Mouse (Mus musculus) limb, embryonic 15.5 days (tissue): ENCODE data around the gene Olfr99. TPM values are rescaled to one million over a fixed set of nuclear protein-coding genes. Genes with fewer than 3 reads are reported as not detected.

Experiments
- ATAC-seq: fragments of 200-750 bp; cut with Nextera tagmentation; 2 replicates; pipeline ENCODE4 v1.8.0; 2017; ENCODE audit warnings: low read depth, moderate TSS enrichment; ENCODE audit not compliant: insufficient number of reproducible peaks, low FRiP score, low TSS enrichment
- H3K27ac ChIP-seq: fragments of 300-500 bp; sonication (generic); 2 replicates; pipeline ENCODE4 v1.5.1; 2015; ENCODE audit warnings: moderate library complexity, mild to moderate bottlenecking, inconsistent platforms
- H3K27me3 ChIP-seq: fragments of 300-500 bp; sonication (generic); 2 replicates; pipeline ENCODE4 v1.6.1; 2015; ENCODE audit warnings: inconsistent platforms
- H3K36me3 ChIP-seq: fragments of 300-500 bp; sonication (generic); 2 replicates; pipeline ENCODE4 v1.6.1; 2015; ENCODE audit warnings: inconsistent platforms
- H3K4me1 ChIP-seq: fragments of 300-500 bp; sonication (generic); 2 replicates; pipeline ENCODE4 v1.6.1; 2015; ENCODE audit warnings: inconsistent platforms
- H3K4me2 ChIP-seq: fragments of 300-500 bp; sonication (generic); 2 replicates; pipeline ENCODE4 v1.6.1; 2015; ENCODE audit warnings: mild to moderate bottlenecking, inconsistent platforms
- H3K4me3 ChIP-seq: fragments of 300-500 bp; sonication (generic); 2 replicates; pipeline ENCODE4 v1.5.1; 2015; ENCODE audit warnings: mild to moderate bottlenecking, inconsistent platforms
- H3K9ac ChIP-seq: fragments of 300-500 bp; sonication (generic); 2 replicates; pipeline ENCODE4 v1.6.1; 2015; ENCODE audit warnings: inconsistent platforms
- H3K9me3 ChIP-seq: fragments of 300-500 bp; sonication (generic); 2 replicates; pipeline ENCODE4 v1.6.1; 2016; ENCODE audit warnings: inconsistent platforms
- WGBS: fragments of 180-500 bp; shearing (Covaris S2); methylation state at CpG from one replicate; pipeline ENCODE4 v1.1.7; 2015; 5-methylcytosine and 5-hydroxymethylcytosine counted together
- polyA plus RNA-seq: library from polyadenylated mRNA; unstranded; fragments of >200 nt; fragmentation: Nextera tagmentation; extraction: Ambion mirVana; gene quantifications from 2 replicates; pipeline ENCODE4 v1.2.1, GENCODE M21; 2015

Gene Olfr99
- polyA plus RNA-seq, result not detected in 2 replicates

- Histone ChIP-seq H3K9ac (no peak within 1 kb of the TSS), H3K4me3 (no peak within 1 kb of the TSS), H3K36me3 (no peaks in the 10 kb centered on the region), H3K27me3 (no peaks in the 10 kb centered on the region), H3K27ac (no peak within 1 kb of the TSS), H3K4me1 (no peaks in the 10 kb centered on the region), H3K4me2 (no peak within 1 kb of the TSS), H3K9me3 (no peaks in the 10 kb centered on the region)
- WGBS, result 76% methylated on average over 1 of the region's 1 CpGs
- no peak for ATAC-seq
Measured at GRCm38 (mm10) chr17:37283360-37283759, at the start of gene Olfr99. Gene Olfr99, minus strand, starts transcription at chr17:37283460.

DNA sequence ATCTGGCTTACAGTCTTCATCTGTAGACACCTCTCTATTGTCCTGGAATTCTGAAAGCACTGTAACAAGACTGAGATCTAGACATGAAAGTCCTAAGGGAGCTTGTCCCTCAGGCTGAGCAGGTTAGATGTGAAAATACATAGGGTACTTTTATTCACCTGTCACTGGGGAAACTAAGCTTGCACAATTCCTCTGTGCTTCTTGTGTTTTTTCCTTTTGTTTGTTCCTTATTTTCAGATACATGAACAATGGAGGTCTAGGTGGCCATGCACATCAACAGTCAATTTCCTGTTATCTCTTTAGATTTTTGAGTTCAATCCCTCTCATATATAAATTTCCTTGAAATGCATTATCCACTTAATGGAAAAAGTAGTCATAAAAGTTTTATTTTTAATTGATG, 33.7 kb upstream of the Olfr99 start, which contains the start of gene Olfr102:
Gene Olfr102 (minus strand): TSS at position 101 of the 400 bp plus-strand sequence.
- Histone ChIP-seq H3K4me1 (no peaks in the 10 kb centered on the region), H3K9ac (no peak within 1 kb of the TSS), H3K9me3 (no peaks in the 10 kb centered on the region), H3K27ac (no peak within 1 kb of the TSS), H3K36me3 (no peaks in the 10 kb centered on the region), H3K4me2 (no peak within 1 kb of the TSS), H3K27me3 (no peaks in the 10 kb centered on the region), H3K4me3 (no peak within 1 kb of the TSS)
- no peak for ATAC-seq

DNA sequence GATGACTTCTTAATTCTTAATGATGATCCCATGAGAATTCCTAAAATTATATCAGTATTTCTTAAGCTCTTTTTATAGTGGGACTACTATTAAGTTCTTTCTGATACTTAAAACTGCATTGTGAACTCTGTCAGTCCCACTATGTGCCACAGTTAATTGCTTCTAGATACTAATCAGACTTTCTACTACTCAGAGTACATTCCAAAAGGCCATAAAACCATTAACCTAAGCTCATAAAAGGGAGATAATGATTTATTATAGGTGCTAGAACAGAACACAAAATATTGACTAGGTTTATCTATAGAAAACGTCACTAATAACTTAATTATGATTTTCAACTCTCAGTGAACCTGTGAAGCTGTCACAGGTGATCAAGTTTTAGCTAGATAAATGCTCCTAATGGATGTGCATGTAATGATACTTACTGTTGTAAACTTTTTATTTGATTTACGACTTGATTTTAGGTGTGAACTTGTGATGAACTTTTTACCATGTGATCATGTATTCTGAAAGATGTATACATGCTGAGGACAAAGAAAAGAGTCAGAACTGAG, 27.0 kb upstream of the Olfr99 start:
- no peak overlapping the region for H3K4me3 ChIP-seq
- no peak overlapping the region for H3K4me2 ChIP-seq
- H3K4me1 ChIP-seq, result no peaks in the 10 kb centered on the region
- H3K9me3 ChIP-seq, result no peaks in the 10 kb centered on the region
- no peak overlapping the region for H3K9ac ChIP-seq
- no peak for ATAC-seq
- H3K36me3 ChIP-seq, result no peaks in the 10 kb centered on the region
- WGBS, result 29% methylated on average over 2 of the region's 2 CpGs
- no peak overlapping the region for H3K27ac ChIP-seq
- H3K27me3 ChIP-seq, result no peaks in the 10 kb centered on the region

GRCm38 (mm10) chr17:37308483-37308882, 25.2 kb upstream of the Olfr99 start:
- Histone ChIP-seq H3K4me2 (no peak overlapping the region), H3K27ac (no peak overlapping the region), H3K4me3 (no peak overlapping the region), H3K36me3 (no peaks in the 10 kb centered on the region), H3K9ac (no peak overlapping the region), H3K9me3 (no peaks in the 10 kb centered on the region), H3K4me1 (no peaks in the 10 kb centered on the region), H3K27me3 (no peaks in the 10 kb centered on the region)
- no peak for ATAC-seq
- WGBS, result 35% methylated on average over 4 of the region's 4 CpGs

DNA sequence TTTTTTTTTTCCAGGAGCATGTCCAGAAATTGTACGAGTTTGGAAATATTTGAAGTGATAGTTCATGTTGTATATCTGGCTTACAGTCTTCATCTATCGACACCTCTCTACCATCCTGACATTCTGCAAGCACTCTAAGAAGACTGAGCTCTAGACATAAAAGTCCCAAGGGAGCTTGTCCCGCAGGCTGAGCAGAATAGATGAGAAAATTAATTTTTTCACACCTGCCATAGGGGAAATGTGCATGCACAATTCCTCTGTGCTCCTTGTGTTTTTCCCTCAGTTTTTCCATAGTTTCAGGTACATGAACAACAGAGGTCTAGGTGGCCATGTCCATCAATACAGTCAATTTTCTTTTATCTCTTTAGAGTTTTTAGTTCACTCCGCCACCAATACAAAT, 21.0 kb upstream of the Olfr99 start, which contains the start of gene Olfr101:
Gene Olfr101 (minus strand): TSS at position 101 of the 400 bp plus-strand sequence.
- Histone ChIP-seq H3K27me3 (no peaks in the 10 kb centered on the region), H3K4me1 (no peaks in the 10 kb centered on the region), H3K27ac (no peak within 1 kb of the TSS), H3K36me3 (no peaks in the 10 kb centered on the region), H3K9ac (no peak within 1 kb of the TSS), H3K4me3 (no peak within 1 kb of the TSS), H3K9me3 (no peaks in the 10 kb centered on the region), H3K4me2 (no peak within 1 kb of the TSS)
- 81% methylated on average over 4 of the region's 4 CpGs for WGBS
- no peak for ATAC-seq

DNA sequence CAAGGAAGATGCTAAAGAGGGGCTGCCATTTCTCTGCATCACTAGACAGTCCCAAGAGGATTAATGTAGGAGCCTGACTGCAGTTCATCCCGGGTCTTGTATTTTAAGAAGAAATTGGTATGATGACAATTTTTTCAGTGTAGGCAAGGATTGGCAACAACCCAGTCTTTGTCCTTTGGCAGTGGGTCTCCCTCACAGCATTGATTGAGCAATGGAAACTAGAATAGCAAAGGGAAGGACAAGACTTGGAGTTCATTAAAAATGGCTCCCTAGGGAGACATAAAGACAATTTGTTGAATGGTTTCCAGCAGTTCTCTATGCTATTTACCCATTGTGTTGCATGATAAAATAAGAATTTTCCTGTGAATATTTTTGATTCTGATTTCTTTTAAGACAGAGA, 2.9 kb downstream of the Olfr99 start:
- Histone ChIP-seq H3K27me3 (no peaks in the 10 kb centered on the region), H3K4me1 (no peaks in the 10 kb centered on the region), H3K4me2 (no peak overlapping the region), H3K36me3 (no peaks in the 10 kb centered on the region), H3K9me3 (no peaks in the 10 kb centered on the region), H3K9ac (no peak overlapping the region), H3K27ac (no peak overlapping the region), H3K4me3 (no peak overlapping the region)
- ATAC-seq, result no peak
- 64% methylated on average over 1 of the region's 1 CpGs for WGBS

DNA sequence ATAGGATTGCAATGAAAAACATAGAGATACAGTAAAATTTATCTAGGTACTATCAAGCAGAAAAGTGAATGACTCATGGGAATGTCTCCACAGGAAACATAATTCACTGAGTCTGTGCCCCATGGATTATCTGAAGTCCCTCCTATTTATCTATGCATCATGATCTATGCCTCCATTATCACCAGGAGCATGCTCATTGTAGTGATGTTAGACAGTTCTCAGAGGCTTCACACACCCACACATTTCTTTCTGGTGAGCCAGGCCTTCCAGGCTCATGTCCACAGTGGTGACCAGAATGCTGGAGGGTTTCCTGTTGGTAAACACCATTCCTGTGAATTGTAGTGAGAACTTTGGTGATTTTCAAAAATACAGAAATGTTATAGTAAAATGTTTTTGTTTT, 6.7 kb downstream of the Olfr99 start:
- H3K4me2 ChIP-seq, result no peak overlapping the region
- H3K36me3 ChIP-seq, result no peaks in the 10 kb centered on the region
- H3K27ac ChIP-seq, result no peak overlapping the region
- H3K9ac ChIP-seq, result no peak overlapping the region
- ATAC-seq, result no peak
- no peaks in the 10 kb centered on the region for H3K4me1 ChIP-seq
- H3K27me3 ChIP-seq, result no peaks in the 10 kb centered on the region
- no peak overlapping the region for H3K4me3 ChIP-seq
- no peaks in the 10 kb centered on the region for H3K9me3 ChIP-seq

GRCm38 (mm10) chr17:37275626-37276248, 7.5 kb downstream of the Olfr99 start:
- WGBS, result 74% methylated on average over 2 of the region's 2 CpGs
- no peaks in the 10 kb centered on the region; the same call in 1 of the 2 replicates for H3K4me1 ChIP-seq

GRCm38 (mm10) chr17:37270702-37271092, 12.6 kb downstream of the Olfr99 start:
- no peaks in the 10 kb centered on the region for H3K27me3 ChIP-seq
- H3K9me3 ChIP-seq, result no peaks in the 10 kb centered on the region
- H3K36me3 ChIP-seq, result no peaks in the 10 kb centered on the region
- no peak overlapping the region for H3K9ac ChIP-seq
- no peak for ATAC-seq
- peak overlapping the region; percentile 50 for H3K4me3 ChIP-seq
- 61% methylated on average over 8 of the region's 8 CpGs for WGBS
- peaks cover 4% of the 10 kb centered on the region; the same call in 1 of the 2 replicates for H3K4me1 ChIP-seq
- no peak overlapping the region for H3K27ac ChIP-seq
- H3K4me2 ChIP-seq, result peak overlapping the region; percentile 81

More at GRCm38 (mm10) chr17:37275626-37276248, 7.5 kb downstream of the Olfr99 start:
- Histone ChIP-seq H3K27me3 (no peaks in the 10 kb centered on the region), H3K36me3 (no peaks in the 10 kb centered on the region), H3K9me3 (no peaks in the 10 kb centered on the region), H3K9ac (no peak overlapping the region), H3K4me3 (no peak overlapping the region), H3K27ac (no peak overlapping the region), H3K4me2 (no peak overlapping the region)
- ATAC-seq, result no peak

DNA sequence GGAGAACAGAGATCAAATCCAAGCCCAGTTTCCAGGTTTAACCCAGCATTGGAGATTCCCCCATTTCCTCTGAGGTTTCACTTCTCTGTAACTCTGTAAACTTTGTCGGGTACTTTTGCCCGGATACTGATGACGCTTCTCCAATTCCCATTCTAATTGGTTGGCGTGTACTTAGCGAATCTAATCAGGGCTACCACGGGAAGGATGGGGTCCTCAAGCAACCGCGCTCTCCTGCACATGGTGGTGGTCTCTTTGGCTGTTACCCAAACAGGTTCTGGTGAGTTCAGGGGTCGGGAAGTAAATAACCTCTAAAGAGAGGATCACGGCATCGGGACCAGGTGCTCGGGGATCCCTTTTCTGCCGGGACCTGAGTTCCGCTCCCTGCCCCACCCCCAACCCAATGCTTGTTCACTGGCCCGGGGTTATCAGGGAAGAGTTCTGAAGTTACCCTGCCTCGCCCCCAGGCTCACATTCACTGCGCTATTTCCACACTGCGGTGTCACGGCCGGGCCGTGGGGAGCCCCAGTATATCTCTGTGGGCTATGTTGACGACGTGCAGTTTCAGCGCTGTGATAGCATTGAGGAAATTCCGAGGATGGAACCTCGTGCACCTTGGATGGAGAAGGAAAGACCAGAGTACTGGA, 13.1 kb downstream of the Olfr99 start, which contains the start of gene H2-M3:
Gene H2-M3 (plus strand): TSS at position 163 of the 644 bp plus-strand sequence.
- Histone ChIP-seq H3K27ac (no peak within 1 kb of the TSS), H3K4me1 (peaks cover 4% of the 10 kb centered on the region; the same call in 1 of the 2 replicates), H3K27me3 (no peaks in the 10 kb centered on the region), H3K4me3 (peak within 1 kb of the TSS; percentile 50), H3K36me3 (no peaks in the 10 kb centered on the region), H3K4me2 (peak within 1 kb of the TSS; percentile 81), H3K9ac (no peak within 1 kb of the TSS), H3K9me3 (no peaks in the 10 kb centered on the region)
- WGBS, result 4% methylated on average over 26 of the region's 26 CpGs
- ATAC-seq, result peak; percentile 77

DNA sequence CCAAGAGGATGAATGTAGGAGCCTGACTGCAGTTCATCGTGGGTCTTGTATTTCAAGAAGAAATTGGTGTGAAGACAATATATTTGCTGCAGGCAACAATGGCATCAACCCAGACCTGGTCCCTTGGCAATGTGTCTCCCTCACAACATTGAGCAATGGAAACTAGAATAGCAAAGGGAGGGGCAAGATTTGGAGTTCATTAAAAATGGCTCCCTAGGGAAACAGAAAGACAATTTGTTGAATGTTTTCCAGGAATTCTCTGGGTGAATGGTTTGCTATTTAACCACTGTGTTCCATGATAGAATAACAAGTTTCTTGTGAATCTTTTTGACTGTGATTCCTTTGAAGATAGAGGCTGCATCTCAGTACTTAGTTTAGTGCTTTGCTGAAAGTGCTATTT, 19.6 kb downstream of the Olfr99 start, which contains the start of gene Olfr98:
Gene Olfr98 (minus strand): TSS at position 124 of the 400 bp plus-strand sequence.
- 97% methylated on average over 1 of the region's 1 CpGs for WGBS
- H3K4me2 ChIP-seq, result no peak within 1 kb of the TSS
- no peak within 1 kb of the TSS for H3K9ac ChIP-seq
- no peaks in the 10 kb centered on the region for H3K4me1 ChIP-seq
- no peak within 1 kb of the TSS for H3K27ac ChIP-seq
- no peaks in the 10 kb centered on the region for H3K27me3 ChIP-seq
- H3K4me3 ChIP-seq, result no peak within 1 kb of the TSS
- ATAC-seq, result no peak
- H3K9me3 ChIP-seq, result no peaks in the 10 kb centered on the region
- no peaks in the 10 kb centered on the region for H3K36me3 ChIP-seq

- Histone ChIP-seq H3K9ac (no peak overlapping the region), H3K4me2 (no peak overlapping the region), H3K36me3 (no peaks in the 10 kb centered on the region), H3K27me3 (no peaks in the 10 kb centered on the region), H3K9me3 (no peaks in the 10 kb centered on the region), H3K27ac (no peak overlapping the region), H3K4me1 (no peaks in the 10 kb centered on the region), H3K4me3 (no peak overlapping the region)
- 11% methylated on average over 1 of the region's 1 CpGs for WGBS
- ATAC-seq, result no peak
Measured at GRCm38 (mm10) chr17:37250544-37250943, 32.7 kb downstream of the Olfr99 start.
